Mouse (Mus musculus): ENCODE measurements around the gene Casp8ap2. TPM values are rescaled to one million over a fixed set of nuclear protein-coding genes. Genes with fewer than 3 reads are reported as not detected.

Gene Casp8ap2
- total RNA-seq, 2 experiments from 2014 or later, result 7.3 to 8.6 TPM

- DNase-seq, result peak; percentile 94 to 97
- intact Hi-C loops (cut with DNase I), result loop anchor here (2.0 to 5.0 kb wide), 3 partner anchors 295 to 694 kb away; partner anchors contain the start of genes Ankrd6 and Ube2j1
These were observed 41.8 kb downstream of the Casp8ap2 start, which contains the start of gene Mdn1 for GRCm38 (mm10) chr4:32656918-32657662. Mdn1 (plus strand) TSS chr4:32657119.

DNA sequence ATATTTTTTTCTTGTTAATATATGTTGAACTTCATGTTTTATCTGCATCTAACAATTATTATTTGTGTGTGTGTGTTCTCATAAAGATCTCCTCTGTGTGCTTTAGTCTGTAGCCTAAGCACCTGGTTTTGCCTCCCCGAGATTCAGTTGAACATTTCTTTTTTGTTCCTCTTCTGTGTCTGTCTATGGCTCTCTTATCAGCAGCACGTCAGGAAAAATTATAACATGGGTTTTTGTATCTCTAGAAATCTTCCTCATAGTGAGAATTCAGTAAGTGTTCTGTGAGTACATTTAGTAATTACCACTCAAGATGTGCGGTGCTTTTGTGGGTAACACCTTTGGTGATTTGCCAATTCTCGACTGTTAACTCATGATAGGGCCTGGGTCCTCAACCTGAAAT, 50.6 kb downstream of the Casp8ap2 start:
- DNase-seq, result no peak
- intact Hi-C loops (cut with DNase I), result no loop called here

DNA sequence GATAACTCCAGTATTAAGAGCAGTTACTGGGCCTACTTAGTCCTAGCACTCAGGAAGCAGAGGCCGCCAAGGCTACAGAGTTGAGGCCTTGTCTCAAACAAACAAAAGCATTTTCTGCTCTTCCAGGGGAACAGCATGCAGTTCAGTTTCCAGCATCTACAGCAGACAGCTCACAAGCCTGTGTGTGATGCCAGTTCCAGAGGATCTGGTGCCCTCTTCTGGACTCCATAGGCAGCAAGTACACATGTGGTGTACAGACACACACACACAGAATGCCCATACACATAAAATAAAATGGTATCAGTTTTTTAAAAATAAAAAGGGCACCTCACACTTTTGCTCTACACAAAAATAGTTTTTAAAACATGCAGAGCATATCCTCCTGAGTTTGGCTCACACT, 53.0 kb downstream of the Casp8ap2 start:
- intact Hi-C loops (cut with DNase I), result no loop called here

DNA sequence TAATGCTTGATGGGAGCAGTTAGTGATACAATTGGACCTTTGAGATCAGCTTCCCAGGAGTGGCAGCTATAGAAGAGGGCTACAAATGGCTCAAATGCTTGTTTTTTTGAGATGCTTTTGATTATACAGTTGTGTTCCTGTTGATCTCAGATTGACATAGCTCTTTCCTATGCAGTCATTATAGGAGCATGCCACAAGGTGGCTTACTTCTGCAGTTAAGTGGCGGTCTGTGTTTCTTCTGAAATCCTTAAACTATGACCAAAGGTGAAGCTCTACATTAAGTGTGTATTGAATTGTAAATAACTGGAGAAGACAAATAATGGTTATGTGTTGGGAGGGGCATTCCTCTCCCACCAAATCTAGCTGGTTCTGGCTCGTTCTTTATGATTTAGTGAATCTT, 54.6 kb downstream of the Casp8ap2 start:
- intact Hi-C loops (cut with DNase I), result no loop called here
- no peak for DNase-seq

More for the DNA sequence above, 53.0 kb downstream of the Casp8ap2 start:
- no peak for DNase-seq

DNA sequence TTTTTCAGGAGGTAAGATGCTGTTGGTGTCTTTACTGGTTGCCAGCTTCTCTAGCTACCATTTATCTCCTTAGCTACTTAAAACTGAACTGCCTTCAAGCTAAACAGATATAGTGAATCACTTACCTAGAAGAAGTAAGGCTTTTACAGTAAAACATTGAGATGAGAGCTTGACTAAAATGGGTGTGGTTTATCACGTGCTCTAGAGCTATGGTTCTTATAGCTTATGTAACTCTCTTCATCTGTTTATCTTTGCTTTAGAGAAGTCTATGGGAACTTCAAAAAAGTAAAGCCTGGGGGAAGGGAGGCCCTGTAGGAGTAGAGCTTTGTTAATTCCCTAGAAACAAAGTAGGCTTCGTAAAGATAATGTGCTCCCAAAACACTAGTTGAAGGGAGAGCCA, 58.8 kb downstream of the Casp8ap2 start:
- DNase-seq, result no peak
- intact Hi-C loops (cut with DNase I), result no loop called here

DNA sequence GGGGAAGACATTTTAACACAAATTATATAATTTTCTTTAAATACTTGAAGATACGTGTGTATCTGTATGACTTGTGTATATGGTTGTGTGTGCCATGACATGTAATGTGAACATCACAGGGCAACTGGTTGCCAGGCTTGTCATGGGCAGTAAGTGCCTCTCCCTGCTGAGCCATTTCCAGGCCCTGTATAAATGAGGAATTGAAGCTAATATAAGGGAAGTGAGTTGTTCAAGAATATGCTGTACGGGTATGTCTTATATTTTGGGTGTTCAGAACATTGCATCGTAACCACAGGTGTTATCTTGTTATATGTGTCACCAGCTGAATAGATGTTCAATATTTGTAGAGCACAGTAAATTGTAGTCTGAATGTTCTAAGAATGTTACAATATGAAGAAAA, 62.2 kb downstream of the Casp8ap2 start:
- DNase-seq, result no peak

GRCm38 (mm10) chr4:32680843-32681242, 65.6 kb downstream of the Casp8ap2 start:
- intact Hi-C loops (cut with DNase I), result no loop called here
- no peak for DNase-seq

More for the DNA sequence above, 62.2 kb downstream of the Casp8ap2 start:
- intact Hi-C loops (cut with DNase I), result no loop called here

GRCm38 (mm10) chr4:32682471-32682870, 67.2 kb downstream of the Casp8ap2 start:
- intact Hi-C loops (cut with DNase I), result no loop called here

GRCm38 (mm10) chr4:32683061-32683582, 67.9 kb downstream of the Casp8ap2 start:
- no peak for DNase-seq
- intact Hi-C loops (cut with DNase I), result no loop called here

More at GRCm38 (mm10) chr4:32682471-32682870, 67.2 kb downstream of the Casp8ap2 start:
- no peak for DNase-seq

Other genes starting within 250 kb of the Casp8ap2 start
- gene Gja10, start 12.7 kb upstream of the Casp8ap2 start, total RNA-seq (2021), result not detected
- gene Mdn1, start 41.7 kb downstream of the Casp8ap2 start, total RNA-seq (2021), result 1 to 10 TPM; 6.6 to 7.2 TPM
- 10 to 100 TPM; 38.4 to 38.7 TPM for gene Lyrm2, start 184.8 kb downstream of the Casp8ap2 start, total RNA-seq (2021)